Mouse (Mus musculus): ENCODE measurements around the gene Wnt2b. TPM values are rescaled to one million over a fixed set of nuclear protein-coding genes. Genes with fewer than 3 reads are reported as not detected.

Wnt2b gene
- polyA plus RNA-seq, 1 experiment: 9.7 TPM

GRCm38 (mm10) chr3:104992709-104993388, 31.1 kb upstream of the Wnt2b start:
- Histone ChIP-seq H3K36me3 (ENCODE audit: control insufficient read depth, insufficient read depth, low read length) (no peaks in the 10 kb centered on the region), H3K4me1 (ENCODE audit: control insufficient read depth, insufficient read depth, insufficient read length, low read length) (peaks cover 3% of the 10 kb centered on the region), H3K4me3 (ENCODE audit: low read depth, low read length) (no peak overlapping the region), H3K27me3 (ENCODE audit: control insufficient read depth, insufficient read depth, low read length) (0 out of 2 replicates have a peak, but pooled peaks cover 3% of the 10 kb centered on the region), H3K27ac (ENCODE audit: insufficient read depth, low read depth, low read length) (no peak overlapping the region)
- WGBS: 10% methylated on average over 23 of the region's 23 CpGs
- TF ChIP-seq CTCF (IDR thresholded peaks at IDR 0.05; ENCODE audit: extremely low read depth, insufficient read length, insufficient replicate concordance, low read depth, low read length) (peak; percentile 91), POLR2A (IDR thresholded peaks at IDR 0.05; ENCODE audit: low read depth, low read length) (peak; percentile 24; the same call in 1 of the 2 replicates)

- Histone ChIP-seq H3K27me3 (ENCODE audit: control insufficient read depth, insufficient read depth, low read length) (0 out of 2 replicates have a peak, but pooled peaks cover 3% of the 10 kb centered on the region), H3K4me3 (ENCODE audit: low read depth, low read length) (no peak overlapping the region), H3K27ac (ENCODE audit: insufficient read depth, low read depth, low read length) (no peak overlapping the region), H3K36me3 (ENCODE audit: control insufficient read depth, insufficient read depth, low read length) (no peaks in the 10 kb centered on the region), H3K4me1 (ENCODE audit: control insufficient read depth, insufficient read depth, insufficient read length, low read length) (peaks cover 3% of the 10 kb centered on the region)
- 33% methylated on average over 5 of the region's 5 CpGs for WGBS
- TF ChIP-seq POLR2A (IDR thresholded peaks at IDR 0.05; ENCODE audit: low read depth, low read length): no peak
These were observed 30.0 kb upstream of the Wnt2b start for GRCm38 (mm10) chr3:104991703-104992102.

GRCm38 (mm10) chr3:104987884-104988283, 26.2 kb upstream of the Wnt2b start:
- TF ChIP-seq POLR2A (IDR thresholded peaks at IDR 0.05; ENCODE audit: low read depth, low read length): no peak
- H3K36me3 ChIP-seq (ENCODE audit: control insufficient read depth, insufficient read depth, low read length): no peaks in the 10 kb centered on the region
- no peak overlapping the region for H3K4me3 ChIP-seq (ENCODE audit: low read depth, low read length)
- no peak overlapping the region for H3K27ac ChIP-seq (ENCODE audit: insufficient read depth, low read depth, low read length)
- WGBS: 65% methylated on average over 5 of the region's 5 CpGs
- H3K27me3 ChIP-seq (ENCODE audit: control insufficient read depth, insufficient read depth, low read length): 0 out of 2 replicates have a peak, but pooled peaks cover 3% of the 10 kb centered on the region
- H3K4me1 ChIP-seq (ENCODE audit: control insufficient read depth, insufficient read depth, insufficient read length, low read length): peaks cover 2% of the 10 kb centered on the region; the same call in 1 of the 2 replicates

- H3K4me3 ChIP-seq (ENCODE audit: low read depth, low read length): no peak overlapping the region
- H3K4me1 ChIP-seq (ENCODE audit: control insufficient read depth, insufficient read depth, insufficient read length, low read length): no peaks in the 10 kb centered on the region
- H3K27ac ChIP-seq (ENCODE audit: insufficient read depth, low read depth, low read length): no peak overlapping the region
- no peaks in the 10 kb centered on the region for H3K36me3 ChIP-seq (ENCODE audit: control insufficient read depth, insufficient read depth, low read length)
- H3K27me3 ChIP-seq (ENCODE audit: control insufficient read depth, insufficient read depth, low read length): no peaks in the 10 kb centered on the region
- no peak for TF ChIP-seq POLR2A (IDR thresholded peaks at IDR 0.05; ENCODE audit: low read depth, low read length)
- no peak for TF ChIP-seq CTCF (IDR thresholded peaks at IDR 0.05; ENCODE audit: extremely low read depth, insufficient read length, insufficient replicate concordance, low read depth, low read length)
- 69% methylated on average over 5 of the region's 5 CpGs for WGBS
These were observed 18.0 kb upstream of the Wnt2b start for GRCm38 (mm10) chr3:104979735-104980134.

GRCm38 (mm10) chr3:104967548-104968300, 6.0 kb upstream of the Wnt2b start:
- no peaks in the 10 kb centered on the region for H3K36me3 ChIP-seq (ENCODE audit: control insufficient read depth, insufficient read depth, low read length)
- WGBS: 1% methylated on average over 49 of the region's 49 CpGs
- H3K27ac ChIP-seq (ENCODE audit: insufficient read depth, low read depth, low read length): peak overlapping the region; percentile 4; the same call in 1 of the 2 replicates
- H3K4me1 ChIP-seq (ENCODE audit: control insufficient read depth, insufficient read depth, insufficient read length, low read length): peaks cover 4% of the 10 kb centered on the region; the same call in 1 of the 2 replicates
- peak overlapping the region; percentile 69 for H3K4me3 ChIP-seq (ENCODE audit: low read depth, low read length)
- peaks cover 3% of the 10 kb centered on the region for H3K27me3 ChIP-seq (ENCODE audit: control insufficient read depth, insufficient read depth, low read length)
- TF ChIP-seq CTCF (IDR thresholded peaks at IDR 0.05; ENCODE audit: extremely low read depth, insufficient read length, insufficient replicate concordance, low read depth, low read length) (peak; percentile 74; the same call in 1 of the 2 replicates), POLR2A (IDR thresholded peaks at IDR 0.05; ENCODE audit: low read depth, low read length) (no peak)

GRCm38 (mm10) chr3:104965991-104966554, 4.4 kb upstream of the Wnt2b start:
- no peak overlapping the region for H3K4me3 ChIP-seq (ENCODE audit: low read depth, low read length)
- peaks cover 12% of the 10 kb centered on the region; the same call in 1 of the 2 replicates for H3K4me1 ChIP-seq (ENCODE audit: control insufficient read depth, insufficient read depth, insufficient read length, low read length)
- peaks cover 19% of the 10 kb centered on the region for H3K27me3 ChIP-seq (ENCODE audit: control insufficient read depth, insufficient read depth, low read length)
- WGBS: 85% methylated on average over 7 of the region's 7 CpGs
- no peak overlapping the region for H3K27ac ChIP-seq (ENCODE audit: insufficient read depth, low read depth, low read length)
- no peaks in the 10 kb centered on the region for H3K36me3 ChIP-seq (ENCODE audit: control insufficient read depth, insufficient read depth, low read length)
- no peak for TF ChIP-seq CTCF (IDR thresholded peaks at IDR 0.05; ENCODE audit: extremely low read depth, insufficient read length, insufficient replicate concordance, low read depth, low read length)
- no peak for TF ChIP-seq POLR2A (IDR thresholded peaks at IDR 0.05; ENCODE audit: low read depth, low read length)
